Mouse (Mus musculus): Measurements from ENCODE around the gene Camta1.

The Camta1 gene

GRCm38 (mm10) chr4:151128641-151129541 lies 732.8 kb downstream of the Camta1 start:
- in situ Hi-C loops (cut with MboI; ENCODE audit: low pct_unique_long_range_greater_than_20kb in 1 of 2, low sequenced_read_pairs in 2 of 2, unreplicated experiment in 1 of 2), result no loop called here

GRCm38 (mm10) chr4:151127636-151128548 lies 733.8 kb downstream of the Camta1 start:
- in situ Hi-C loops (cut with MboI; ENCODE audit: low pct_unique_long_range_greater_than_20kb in 1 of 2, low sequenced_read_pairs in 2 of 2, unreplicated experiment in 1 of 2), result no loop called here

- in situ Hi-C loops (cut with MboI; ENCODE audit: low pct_unique_long_range_greater_than_20kb in 1 of 2, low sequenced_read_pairs in 2 of 2, unreplicated experiment in 1 of 2), result no loop called here
Measured at GRCm38 (mm10) chr4:151118883-151119282, 742.8 kb downstream of the Camta1 start.

DNA sequence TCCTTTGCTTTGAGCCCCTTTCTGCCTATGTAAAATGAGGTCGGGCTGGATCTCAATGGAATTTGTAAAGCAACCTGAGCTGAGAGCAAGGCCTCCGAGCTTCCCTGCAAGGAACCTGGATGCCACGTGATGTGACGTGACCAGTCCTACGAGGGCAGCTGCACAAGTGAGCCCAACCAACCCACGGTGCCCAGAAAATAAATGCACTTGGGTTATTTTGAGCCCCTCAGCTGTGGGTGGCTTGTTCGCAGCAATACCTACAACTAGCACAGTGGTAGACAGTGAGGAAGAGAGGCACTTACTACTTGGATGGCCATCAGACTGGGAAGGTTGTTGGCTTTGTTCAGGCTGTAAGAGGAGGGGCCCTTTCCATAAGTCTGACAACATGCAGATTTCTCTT lies 747.1 kb downstream of the Camta1 start:
- in situ Hi-C loops (cut with MboI; ENCODE audit: low pct_unique_long_range_greater_than_20kb in 1 of 2, low sequenced_read_pairs in 2 of 2, unreplicated experiment in 1 of 2), result no loop called here

DNA sequence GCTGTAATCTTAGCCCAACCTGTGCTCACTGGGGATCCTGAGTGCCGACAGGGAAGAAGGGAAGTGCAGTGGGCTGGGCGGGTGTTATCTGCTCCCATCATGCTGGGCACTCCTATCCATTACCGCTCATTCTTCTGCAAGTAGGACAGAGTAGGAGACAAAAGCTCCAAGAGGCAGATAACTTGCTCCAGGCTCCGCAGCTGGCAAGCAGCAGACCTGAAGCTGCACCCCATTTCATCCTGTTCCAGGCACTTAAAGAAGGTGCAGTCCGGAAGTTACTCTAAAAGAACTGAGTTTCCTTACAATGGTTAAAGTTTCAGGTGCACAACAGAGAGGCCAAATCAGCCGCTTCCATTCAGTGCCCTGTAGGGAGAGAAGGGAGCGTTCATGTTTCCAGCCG lies 750.5 kb downstream of the Camta1 start:
- in situ Hi-C loops (cut with MboI; ENCODE audit: low pct_unique_long_range_greater_than_20kb in 1 of 2, low sequenced_read_pairs in 2 of 2, unreplicated experiment in 1 of 2), result no loop called here

DNA sequence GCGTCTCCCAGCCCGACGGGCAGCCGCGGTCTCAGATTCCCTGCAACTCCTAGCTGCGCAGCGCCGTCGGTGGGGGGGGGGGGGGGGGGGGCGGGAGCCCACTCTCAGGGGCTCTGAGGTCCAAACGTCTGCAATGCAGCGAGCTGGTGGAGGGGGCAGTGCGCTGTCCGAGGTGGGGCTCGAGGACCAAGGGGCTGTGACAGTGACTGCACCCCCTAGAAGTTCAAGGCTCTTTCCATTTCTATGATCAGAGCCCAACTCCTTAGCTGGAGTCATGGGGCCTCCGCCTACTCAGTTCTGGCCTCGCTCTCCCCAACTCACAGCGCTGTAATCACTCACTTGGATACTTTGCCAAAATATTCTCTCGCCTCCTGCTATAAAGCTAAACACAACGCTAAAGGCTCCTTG lies 752.8 kb downstream of the Camta1 start:
- in situ Hi-C loops (cut with MboI; ENCODE audit: low pct_unique_long_range_greater_than_20kb in 1 of 2, low sequenced_read_pairs in 2 of 2, unreplicated experiment in 1 of 2), result no loop called here

DNA sequence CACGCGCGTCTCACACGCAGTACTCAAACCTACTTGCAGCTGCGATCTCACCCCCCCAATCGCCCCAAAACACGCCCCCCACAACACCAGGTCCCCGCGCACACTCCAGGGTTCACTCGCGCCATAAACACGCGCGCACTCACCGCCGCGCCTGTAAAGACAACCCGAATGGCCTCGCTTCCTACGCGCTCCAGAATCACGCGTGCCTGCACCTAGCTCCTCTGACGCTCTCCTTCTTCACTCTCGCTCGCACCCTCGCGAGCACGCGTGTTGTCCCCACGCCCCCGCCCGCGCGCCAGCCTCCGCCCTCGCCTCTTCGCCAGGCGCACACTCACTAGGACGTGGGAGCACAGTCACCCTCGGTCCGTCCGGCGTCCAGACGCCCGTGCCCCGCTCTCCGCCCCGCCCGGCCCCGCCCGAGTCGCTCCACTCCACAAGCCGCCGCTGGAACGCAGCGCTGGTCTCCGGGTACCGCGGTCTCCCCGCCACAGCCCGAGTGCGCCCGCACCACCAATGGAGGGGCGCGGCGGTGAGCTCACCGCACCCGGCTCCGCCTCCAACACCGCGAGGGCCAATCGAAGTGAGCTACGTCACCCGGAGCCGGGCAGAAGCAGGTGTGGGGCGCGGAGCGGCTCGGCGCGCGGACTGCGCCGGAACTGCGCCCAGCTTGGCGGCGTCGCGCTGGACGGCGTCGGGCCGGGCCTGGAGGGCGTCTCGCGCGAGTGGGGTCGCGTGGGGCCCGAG lies 753.5 kb downstream of the Camta1 start:
- in situ Hi-C loops (cut with MboI; ENCODE audit: low pct_unique_long_range_greater_than_20kb in 1 of 2, low sequenced_read_pairs in 2 of 2, unreplicated experiment in 1 of 2), result no loop called here

GRCm38 (mm10) chr4:151107131-151108001 lies 754.3 kb downstream of the Camta1 start:
- in situ Hi-C loops (cut with MboI; ENCODE audit: low pct_unique_long_range_greater_than_20kb in 1 of 2, low sequenced_read_pairs in 2 of 2, unreplicated experiment in 1 of 2), result no loop called here

DNA sequence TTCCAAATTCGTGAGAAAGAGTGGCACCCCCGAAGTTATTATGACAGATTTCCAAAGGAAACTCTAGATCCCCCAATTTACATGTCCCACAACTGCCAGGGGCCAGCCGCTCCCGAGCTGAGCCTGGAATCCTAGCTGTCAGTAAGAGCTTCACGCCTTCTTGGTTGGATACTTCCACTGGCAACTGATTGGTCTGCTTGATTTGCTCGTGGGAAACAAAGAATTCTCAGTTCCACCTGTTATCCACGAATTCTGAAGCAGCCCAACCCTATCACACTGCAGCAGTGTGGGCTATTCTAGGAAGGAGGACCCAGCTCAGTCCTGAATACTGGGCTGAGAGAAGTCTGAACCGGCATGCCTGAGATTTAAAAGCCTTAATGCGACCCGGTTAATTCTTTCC lies 755.2 kb downstream of the Camta1 start:
- in situ Hi-C loops (cut with MboI; ENCODE audit: low pct_unique_long_range_greater_than_20kb in 1 of 2, low sequenced_read_pairs in 2 of 2, unreplicated experiment in 1 of 2), result no loop called here

GRCm38 (mm10) chr4:151105886-151106285 lies 755.8 kb downstream of the Camta1 start:
- in situ Hi-C loops (cut with MboI; ENCODE audit: low pct_unique_long_range_greater_than_20kb in 1 of 2, low sequenced_read_pairs in 2 of 2, unreplicated experiment in 1 of 2), result no loop called here

DNA sequence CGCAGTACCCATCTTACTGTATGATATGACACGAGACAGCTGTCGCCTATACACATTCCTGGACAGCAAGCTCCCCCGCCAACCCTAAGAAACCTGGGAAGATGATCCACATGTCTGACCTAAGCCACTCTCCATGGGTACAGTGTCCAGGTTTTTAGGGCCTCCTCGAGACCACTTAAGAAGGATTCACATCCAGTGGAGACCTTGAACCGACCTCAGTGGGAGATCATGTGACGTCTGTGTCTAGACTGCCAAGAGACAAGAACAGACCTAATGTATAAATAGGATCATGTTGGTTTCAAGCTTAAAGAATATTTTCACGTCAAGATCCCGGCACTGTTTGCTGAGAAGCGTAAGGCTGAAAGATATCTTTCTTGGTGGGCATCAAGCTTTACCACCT lies 757.5 kb downstream of the Camta1 start:
- in situ Hi-C loops (cut with MboI; ENCODE audit: low pct_unique_long_range_greater_than_20kb in 1 of 2, low sequenced_read_pairs in 2 of 2, unreplicated experiment in 1 of 2), result no loop called here

- in situ Hi-C loops (cut with MboI; ENCODE audit: low pct_unique_long_range_greater_than_20kb in 1 of 2, low sequenced_read_pairs in 2 of 2, unreplicated experiment in 1 of 2), result no loop called here
Measured at GRCm38 (mm10) chr4:151103646-151104045, 758.0 kb downstream of the Camta1 start.

GRCm38 (mm10) chr4:151097104-151097438 lies 764.6 kb downstream of the Camta1 start:
- in situ Hi-C loops (cut with MboI; ENCODE audit: low pct_unique_long_range_greater_than_20kb in 1 of 2, low sequenced_read_pairs in 2 of 2, unreplicated experiment in 1 of 2), result no loop called here

DNA sequence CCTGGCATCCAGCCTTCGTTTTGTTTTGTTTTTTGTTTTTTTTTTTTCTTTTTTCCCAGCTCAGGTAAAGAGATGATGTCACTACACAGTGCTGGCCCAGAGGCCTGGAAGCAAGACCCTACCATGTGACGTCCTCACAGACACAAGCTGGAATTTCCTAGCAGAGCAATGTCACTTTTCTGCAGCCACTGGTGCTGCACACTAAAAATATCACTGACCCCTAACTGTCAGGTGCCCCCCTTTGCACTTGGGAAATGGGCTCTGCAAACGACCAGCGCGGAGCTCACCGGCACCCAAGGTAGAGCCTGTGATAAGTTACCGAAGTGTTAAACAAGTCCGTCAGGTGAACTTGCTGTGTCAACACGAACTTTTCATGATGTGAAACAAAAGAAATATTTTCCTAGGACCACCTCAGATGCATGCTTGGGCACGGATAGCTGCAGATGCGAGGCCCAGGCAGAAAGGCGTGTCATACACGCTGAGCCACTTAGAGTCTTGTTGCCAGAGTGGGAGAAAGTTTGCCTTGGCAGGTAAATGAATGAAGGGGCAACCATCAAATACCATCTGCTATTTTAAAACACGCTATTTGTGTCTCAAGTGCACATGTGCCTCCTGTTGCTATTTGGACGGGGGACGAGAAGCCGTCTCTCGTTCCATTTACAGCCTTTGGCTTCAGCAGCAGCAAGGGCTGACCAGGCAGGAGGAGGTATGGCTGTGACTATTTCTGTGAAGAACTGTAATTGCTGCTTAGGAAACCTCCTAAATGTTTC lies 765.2 kb downstream of the Camta1 start:
- in situ Hi-C loops (cut with MboI; ENCODE audit: low pct_unique_long_range_greater_than_20kb in 1 of 2, low sequenced_read_pairs in 2 of 2, unreplicated experiment in 1 of 2), result no loop called here

- in situ Hi-C loops (cut with MboI; ENCODE audit: low pct_unique_long_range_greater_than_20kb in 1 of 2, low sequenced_read_pairs in 2 of 2, unreplicated experiment in 1 of 2), result no loop called here
Measured at GRCm38 (mm10) chr4:151095207-151095606, 766.5 kb downstream of the Camta1 start.

DNA sequence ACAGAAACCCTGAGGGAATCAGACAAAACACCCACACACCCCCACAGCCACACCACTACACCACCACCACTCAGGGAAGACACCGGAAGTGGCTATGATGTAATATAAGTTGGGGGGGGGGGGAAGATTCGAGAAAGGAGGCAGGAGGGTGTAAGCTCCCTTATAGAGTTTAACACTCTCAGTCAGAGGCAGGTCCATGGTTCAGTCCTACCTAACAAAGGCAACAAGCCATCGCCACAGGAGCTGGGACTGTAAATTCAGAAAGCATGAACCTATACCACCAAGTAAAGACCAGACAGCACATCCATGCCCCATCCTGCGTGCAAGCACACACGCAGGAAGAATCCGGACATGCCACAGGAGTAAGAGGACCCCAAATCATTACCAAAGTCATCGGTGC lies 772.4 kb downstream of the Camta1 start, which contains the start of gene Gm13090:
Gm13090 (plus strand) TSS at position 301 of the 400 bp plus-strand sequence.
- in situ Hi-C loops (cut with MboI; ENCODE audit: low pct_unique_long_range_greater_than_20kb in 1 of 2, low sequenced_read_pairs in 2 of 2, unreplicated experiment in 1 of 2), result no loop called here

DNA sequence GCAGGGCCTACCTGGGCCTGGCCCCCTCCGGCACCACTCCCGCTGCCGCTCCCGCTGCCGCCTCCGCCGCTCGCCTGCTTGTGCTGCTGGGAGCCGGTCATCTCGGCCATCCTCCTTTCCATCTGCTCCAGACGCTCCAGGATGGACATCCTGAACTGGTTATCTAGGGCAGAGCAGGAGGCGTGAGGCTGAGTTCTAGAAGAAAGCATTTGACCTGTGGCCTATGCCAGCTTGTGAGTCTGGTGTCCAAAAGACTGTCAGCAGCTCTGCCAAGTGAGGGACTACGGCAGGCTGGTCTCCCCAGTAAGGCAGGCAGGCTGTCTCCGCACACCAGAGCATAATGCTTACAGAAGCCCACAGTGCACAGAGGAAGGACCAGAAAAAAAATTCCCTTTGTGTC lies 772.9 kb downstream of the Camta1 start:
- in situ Hi-C loops (cut with MboI; ENCODE audit: low pct_unique_long_range_greater_than_20kb in 1 of 2, low sequenced_read_pairs in 2 of 2, unreplicated experiment in 1 of 2), result no loop called here
